ENCODE assay signal across 19 mouse cellular contexts in the genomic region with DNA sequence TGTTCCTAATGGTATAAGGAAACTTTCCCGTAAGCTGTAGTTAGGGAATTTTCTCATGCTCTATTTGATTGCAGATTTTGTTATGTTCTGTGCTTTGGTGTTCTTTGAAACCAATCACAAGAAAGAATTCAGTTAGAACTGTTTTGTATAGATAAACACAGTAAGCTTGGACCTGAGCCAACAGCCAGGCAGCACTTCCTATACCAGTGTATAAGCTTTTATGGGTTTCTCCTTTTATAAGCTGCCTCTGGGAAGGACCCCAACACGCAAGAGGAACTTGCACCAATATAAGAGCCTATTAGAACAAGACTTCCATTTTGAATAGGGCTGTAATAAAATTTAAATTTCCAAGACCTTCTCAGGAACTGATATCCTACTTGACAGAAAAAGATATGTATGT.
"Had no signal": no experiment of that assay in that cellular context is flagged by ENCODE, and none has a peak within 500 bp of the region (broad histone marks: within the 10 kb centered on the region; RNA-seq: fewer than 3 reads in every experiment).

No protein-coding gene starts in this region.

- H3K27ac ChIP-seq: kidney, postnatal 0 days; layer of hippocampus, adult 2 months; limb, embryonic 15.5 days; liver, embryonic 12.5 days; liver, embryonic 15.5 days; lung, embryonic 15.5 days; midbrain, embryonic 12.5 days; midbrain, embryonic 15.5 days; neural tube, embryonic 13.5 days; stomach, embryonic 15.5 days had no signal

- H3K27me3 ChIP-seq: limb, embryonic 15.5 days; liver, embryonic 12.5 days; liver, embryonic 15.5 days; lung, embryonic 15.5 days; midbrain, embryonic 12.5 days; midbrain, embryonic 15.5 days; neural tube, embryonic 13.5 days; stomach, embryonic 15.5 days had no signal

- H3K9me3 ChIP-seq: limb, embryonic 15.5 days; liver, embryonic 12.5 days; liver, embryonic 15.5 days; lung, embryonic 15.5 days; midbrain, embryonic 12.5 days; midbrain, embryonic 15.5 days; neural tube, embryonic 13.5 days; stomach, embryonic 15.5 days had no signal

- H3K4me1 ChIP-seq: liver, embryonic 15.5 days; lung, embryonic 15.5 days; midbrain, embryonic 12.5 days; midbrain, embryonic 15.5 days; neural tube, embryonic 13.5 days; stomach, embryonic 15.5 days had no signal

- H3K36me3 ChIP-seq: limb, embryonic 15.5 days; liver, embryonic 12.5 days; liver, embryonic 15.5 days; lung, embryonic 15.5 days; midbrain, embryonic 12.5 days; midbrain, embryonic 15.5 days; neural tube, embryonic 13.5 days; stomach, embryonic 15.5 days had no signal

- H3K4me3 ChIP-seq: layer of hippocampus, adult 2 months; limb, embryonic 15.5 days; liver, embryonic 12.5 days; liver, embryonic 15.5 days; lung, embryonic 15.5 days; midbrain, embryonic 12.5 days; midbrain, embryonic 15.5 days; neural tube, embryonic 13.5 days; stomach, embryonic 15.5 days had no signal

- H3K9ac ChIP-seq: limb, embryonic 15.5 days; liver, embryonic 12.5 days; liver, embryonic 15.5 days; lung, embryonic 15.5 days; midbrain, embryonic 12.5 days; midbrain, embryonic 15.5 days; neural tube, embryonic 13.5 days; stomach, embryonic 15.5 days had no signal

- DNase-seq: kidney, adult 2 months; kidney, postnatal 25 days; layer of hippocampus, adult 9-11 months; lung, postnatal 10 days; lung, postnatal 36 days; retina, postnatal 1 day; right cerebral cortex, postnatal 25 days; spleen, adult 18-20 months; thymus, postnatal 25 days had no signal

- H3K4me2 ChIP-seq: limb, embryonic 15.5 days; liver, embryonic 12.5 days; liver, embryonic 15.5 days; lung, embryonic 15.5 days; midbrain, embryonic 12.5 days; midbrain, embryonic 15.5 days; neural tube, embryonic 13.5 days; stomach, embryonic 15.5 days had no signal

- ATAC-seq: liver, embryonic 12.5 days; midbrain, embryonic 15.5 days had no signal
